Comparison of ENCODE assay signal across 8 mouse cellular contexts in the genomic region with DNA sequence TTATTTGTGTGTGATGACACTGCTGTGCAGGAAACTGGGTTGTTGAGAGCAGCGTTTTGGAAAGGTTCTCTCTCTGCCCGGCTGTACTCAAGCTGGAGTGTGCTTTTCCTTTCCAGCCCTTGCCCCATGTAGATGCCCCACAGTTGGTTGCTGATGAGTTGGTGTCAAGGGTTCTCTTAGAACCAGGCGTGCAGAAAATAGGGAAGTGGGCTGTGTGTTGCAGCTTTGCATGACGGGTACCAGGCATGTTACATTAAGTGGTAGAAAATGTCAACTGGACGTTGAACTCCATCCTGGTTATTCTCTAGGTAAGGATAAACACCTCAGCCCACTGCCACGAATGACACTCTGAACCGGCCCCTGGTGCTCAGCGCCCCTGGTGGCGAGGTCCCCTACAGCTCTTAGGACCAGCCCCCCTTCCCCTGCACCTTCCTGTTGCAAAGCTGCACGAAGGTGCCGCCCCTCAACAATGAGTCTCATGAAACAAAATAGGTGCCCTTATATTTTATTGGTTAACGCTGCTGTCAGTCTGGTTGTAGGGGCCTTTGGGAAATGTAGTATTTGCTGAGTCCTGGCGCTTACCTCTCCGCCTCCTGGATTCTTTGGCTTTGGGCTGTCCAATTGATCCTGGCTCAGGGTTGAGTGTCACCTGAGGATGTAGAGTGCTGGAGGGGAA. TPM values are rescaled to one million over a fixed set of nuclear protein-coding genes. Genes with fewer than 3 reads are reported as not detected.
DNase-seq lines count a peak whose midpoint lies in the region; ATAC-seq and TF ChIP-seq lines count a peak whose summit lies in the region.

No protein-coding gene starts in this region.

- no peak overlapping the region for H3K4me3 ChIP-seq in CH12.LX (replicated peaks in 1 of 3; ENCODE audit: low read depth in 2 of 3, low read length in 2 of 3, poor library complexity in 1 of 3)
- H3K4me3 ChIP-seq in brown adipose tissue, adult 24 weeks (ENCODE audit: insufficient read depth, low read depth, low read length), result peak overlapping the region; percentile 15; the same call in 1 of the 2 replicates
- peak overlapping the region; percentile 26 for H3K4me3 ChIP-seq in hindbrain, embryonic 16.5 days (ENCODE audit: low read length)

- TF ChIP-seq EP300 in CH12.LX (IDR thresholded peaks at IDR 0.05; ENCODE audit: low read length), result no peak

- H3K27me3 ChIP-seq in CH12.LX (replicated peaks), result no peaks in the 10 kb centered on the region
- no peaks in the 10 kb centered on the region for H3K27me3 ChIP-seq in hindbrain, embryonic 16.5 days (replicated peaks; ENCODE audit: control insufficient read depth, insufficient read depth, low read length)

- DNase-seq in CH12.LX (ENCODE audit: extremely low read depth), result peak; percentile 65
- peak; percentile 45 for DNase-seq in fat pad, adult 2 months (ENCODE audit: extremely low read depth, low read depth, low spot score)
- DNase-seq in left cerebral cortex, adult 11 months (ENCODE audit: low spot score), result peak; percentile 79
- DNase-seq in lung, postnatal 36 days, result peak; percentile 92
- DNase-seq in right cerebral cortex, adult 2 months (ENCODE audit: low spot score in 2 of 2), result peak; percentile 69 to 70
- DNase-seq in urinary bladder, adult 18-20 months (ENCODE audit: low spot score in 2 of 2), result no peak

- H3K4me1 ChIP-seq in CH12.LX (ENCODE audit: control insufficient read depth in 1 of 2, insufficient read depth in 2 of 2), result peaks cover 6 to 13% of the 10 kb centered on the region in 2 experiments; a peak in 3 of 4 replicates
- peaks cover 4% of the 10 kb centered on the region; the same call in 1 of the 2 replicates for H3K4me1 ChIP-seq in brown adipose tissue, adult 24 weeks (ENCODE audit: control insufficient read depth, insufficient read depth, insufficient read length, low read length)
- H3K4me1 ChIP-seq in hindbrain, embryonic 16.5 days (ENCODE audit: control insufficient read depth, insufficient read depth, low read depth, low read length), result peaks cover 4% of the 10 kb centered on the region

- no peaks in the 10 kb centered on the region for H3K9me3 ChIP-seq in CH12.LX (replicated peaks; ENCODE audit: low read length)
- H3K9me3 ChIP-seq in hindbrain, embryonic 16.5 days (ENCODE audit: control insufficient read depth, low read length), result no peaks in the 10 kb centered on the region

- no peak for TF ChIP-seq POLR2A in CH12.LX (IDR thresholded peaks at IDR 0.05; ENCODE audit: low read depth, low read length)

- ATAC-seq in hindbrain, embryonic 16.5 days, result peak; percentile 86

- peak; percentile 12 to 57; a peak in 2 of 4 replicates for TF ChIP-seq CTCF in CH12.LX (conservative IDR thresholded peaks at IDR 0.05 in 1 of 2, IDR thresholded peaks at IDR 0.05 in 1 of 2; ENCODE audit: low read depth in 2 of 2, low read length in 2 of 2)

- dilution Hi-C loops in CH12.LX (cut with MboI; ENCODE audit: extremely low pct_ligation_motif_present, extremely low pct_unique_long_range_greater_than_20kb, low sequenced_read_pairs), result no loop called here

- peak; percentile 16 for TF ChIP-seq RAD21 in CH12.LX (IDR thresholded peaks at IDR 0.05; ENCODE audit: low read depth, low read length)

- peak overlapping the region; percentile 61; the same call in 1 of the 2 replicates for H3K4me2 ChIP-seq in CH12.LX (ENCODE audit: insufficient read depth, low read depth, poor library complexity, severe bottlenecking)
- H3K4me2 ChIP-seq in hindbrain, embryonic 16.5 days (ENCODE audit: low read length), result peak overlapping the region; percentile 58

- in situ Hi-C loops in CH12.LX (cut with MboI; ENCODE audit: low pct_ligation_motif_present, low pct_unique_long_range_greater_than_20kb, low sequenced_read_pairs), result loop anchor here (10.0 to 25.0 kb wide), 2 partner anchors 272 to 429 kb away; no protein-coding TSS in a partner anchor

- H3K79me2 ChIP-seq in CH12.LX (replicated peaks; ENCODE audit: control insufficient read depth, extremely low read depth, insufficient read depth, poor library complexity, severe bottlenecking), result no peaks in the 10 kb centered on the region

- no peak overlapping the region for H3K27ac ChIP-seq in CH12.LX (ENCODE audit: insufficient read depth, low read depth)
- no peak overlapping the region for H3K27ac ChIP-seq in brown adipose tissue, adult 24 weeks (replicated peaks; ENCODE audit: low read depth, low read length)
- no peak overlapping the region for H3K27ac ChIP-seq in hindbrain, embryonic 16.5 days (ENCODE audit: low read depth, low read length)

- H3K9ac ChIP-seq in CH12.LX (ENCODE audit: insufficient read depth, low read depth), result no peak overlapping the region
- H3K9ac ChIP-seq in hindbrain, embryonic 16.5 days (ENCODE audit: low read depth, low read length), result peak overlapping the region; percentile 41; the same call in 1 of the 2 replicates

- WGBS in hindbrain, embryonic 16.5 days, result 26% methylated on average over 14 of the region's 14 CpGs

- H3K36me3 ChIP-seq in CH12.LX (replicated peaks in 1 of 2; ENCODE audit: control insufficient read depth in 1 of 2, insufficient read depth in 1 of 2, low read length in 1 of 2), result peaks cover 0 to 8% of the 10 kb centered on the region in 2 experiments
- no peaks in the 10 kb centered on the region for H3K36me3 ChIP-seq in hindbrain, embryonic 16.5 days (ENCODE audit: control insufficient read depth, insufficient read depth, low read length)

TF ChIP-seq in CH12.LX, 34 proteins besides CTCF, POLR2A, EP300 and RAD21 (continues in another document):
- TF ChIP-seq USF2 (conservative IDR thresholded peaks at IDR 0.05; ENCODE audit: low read depth, low read length), result no peak
- 0 out of 2 replicates have a peak, but pooled peaks have one; percentile 37 for TF ChIP-seq UBTF (IDR thresholded peaks at IDR 0.05; ENCODE audit: low read depth, low read length)
- TF ChIP-seq CHD2 (IDR thresholded peaks at IDR 0.05; ENCODE audit: low read length), result peak; percentile 45; the same call in 1 of the 2 replicates
- TF ChIP-seq USF1 (IDR thresholded peaks at IDR 0.05; ENCODE audit: low read depth, low read length), result no peak
- TF ChIP-seq NRF1 (IDR thresholded peaks at IDR 0.05; ENCODE audit: low read depth, low read length), result no peak
- no peak for TF ChIP-seq SIN3A (IDR thresholded peaks at IDR 0.05; ENCODE audit: low read length)
- no peak for TF ChIP-seq JUN (IDR thresholded peaks at IDR 0.05; ENCODE audit: insufficient read depth, low read depth, low read length)
- no peak for TF ChIP-seq ZMIZ1 (IDR thresholded peaks at IDR 0.05; ENCODE audit: low read depth, low read length)
- TF ChIP-seq JUND (conservative IDR thresholded peaks at IDR 0.05; ENCODE audit: low read depth, low read length), result no peak
- TF ChIP-seq TCF12 (IDR thresholded peaks at IDR 0.05; ENCODE audit: low read depth, low read length), result no peak
- TF ChIP-seq MXI1 (IDR thresholded peaks at IDR 0.05; ENCODE audit: low read depth, low read length), result no peak
- peak; percentile 28; the same call in 1 of the 2 replicates for TF ChIP-seq IRF4 (IDR thresholded peaks at IDR 0.05; ENCODE audit: low read depth, low read length)
- TF ChIP-seq ZNF384 (IDR thresholded peaks at IDR 0.05; ENCODE audit: low read depth, low read length), result no peak
- TF ChIP-seq ZC3H11A (IDR thresholded peaks at IDR 0.05; ENCODE audit: low read depth, low read length), result no peak
- peak; percentile 44 for TF ChIP-seq ELF1 (IDR thresholded peaks at IDR 0.05; ENCODE audit: low read depth, low read length)
- TF ChIP-seq CHD1 (IDR thresholded peaks at IDR 0.05; ENCODE audit: low read depth, low read length), result no peak
- TF ChIP-seq HCFC1 (IDR thresholded peaks at IDR 0.05; ENCODE audit: low read depth, low read length), result peak; percentile 85
- TF ChIP-seq POLR2AphosphoS2 (IDR thresholded peaks at IDR 0.05; ENCODE audit: low read depth, low read length), result no peak
- no peak for TF ChIP-seq PAX5 (IDR thresholded peaks at IDR 0.05; ENCODE audit: low read length)
- TF ChIP-seq MAFK (IDR thresholded peaks at IDR 0.05; ENCODE audit: insufficient replicate concordance, low read length), result no peak
- TF ChIP-seq BHLHE40 (IDR thresholded peaks at IDR 0.05; ENCODE audit: low read depth, low read length), result no peak
- no peak for TF ChIP-seq ETS1 (conservative IDR thresholded peaks at IDR 0.05; ENCODE audit: low read depth, low read length)
- 0 out of 2 replicates have a peak, but pooled peaks have one; percentile 21 for TF ChIP-seq MAX (IDR thresholded peaks at IDR 0.05; ENCODE audit: low read length)
- no peak for TF ChIP-seq MAZ (IDR thresholded peaks at IDR 0.05; ENCODE audit: low read depth, low read length)
- no peak for TF ChIP-seq RCOR1 (conservative IDR thresholded peaks at IDR 0.05; ENCODE audit: low read depth, low read length)

RNA-seq across cellular contexts. Expression of a gene that starts 18.1 kb away (rescaled TPM):
- total RNA-seq in CH12.LX (2012; rRNA removed) (42.4 and 48.9 TPM in 2 replicates), CH12.LX (2014; rRNA removed) (55.7 and 64.2 TPM in 2 replicates)
- polyA plus RNA-seq in CH12.LX (2012; ENCODE audit: insufficient read length, low read depth), result 44.6 and 48.1 TPM in 2 replicates
- polyA plus RNA-seq in brown adipose tissue, adult 24 weeks (2012; ENCODE audit: insufficient read depth, insufficient read length, missing spikeins), result 10.4 and 19.3 TPM in 2 replicates
- 33.8 and 35.8 TPM in 2 replicates for polyA plus RNA-seq in hindbrain, embryonic 16.5 days (2015; fragmentation: Nextera tagmentation; extraction: Ambion mirVana)

RNA-seq across cellular contexts. Expression of a gene that starts 21.9 kb away (rescaled TPM):
- 0.47 and 0.67 TPM in 2 replicates for total RNA-seq in CH12.LX (2012; rRNA removed)
- total RNA-seq in CH12.LX (2014; rRNA removed), result 0.66 TPM in 1 of 2 replicates, not detected in the other
- 0.47 and 1.1 TPM in 2 replicates for polyA plus RNA-seq in CH12.LX (2012; ENCODE audit: insufficient read length, low read depth)
- polyA plus RNA-seq in brown adipose tissue, adult 24 weeks (2012; ENCODE audit: insufficient read depth, insufficient read length, missing spikeins), result 7.3 and 9.1 TPM in 2 replicates
- polyA plus RNA-seq in hindbrain, embryonic 16.5 days (2015; fragmentation: Nextera tagmentation; extraction: Ambion mirVana), result 7.6 and 7.7 TPM in 2 replicates

RNA-seq across cellular contexts. Expression of a gene that starts 22.2 kb away (rescaled TPM):
- 2.3 and 3.7 TPM in 2 replicates for total RNA-seq in CH12.LX (2012; rRNA removed)
- 0.82 and 1.3 TPM in 2 replicates for total RNA-seq in CH12.LX (2014; rRNA removed)
- 1.7 TPM in 2 replicates for polyA plus RNA-seq in CH12.LX (2012; ENCODE audit: insufficient read length, low read depth)
- polyA plus RNA-seq in brown adipose tissue, adult 24 weeks (2012; ENCODE audit: insufficient read depth, insufficient read length, missing spikeins), result 1.5 TPM in 1 of 2 replicates, not detected in the other
- polyA plus RNA-seq in hindbrain, embryonic 16.5 days (2015; fragmentation: Nextera tagmentation; extraction: Ambion mirVana), result 3.3 and 3.4 TPM in 2 replicates

RNA-seq across cellular contexts. Expression of a gene that starts 57.2 kb away (rescaled TPM):
- total RNA-seq in CH12.LX (2012; rRNA removed) (77.0 and 87.5 TPM in 2 replicates), CH12.LX (2014; rRNA removed) (43.1 and 49.6 TPM in 2 replicates)
- polyA plus RNA-seq in CH12.LX (2012; ENCODE audit: insufficient read length, low read depth), result 83.1 and 126 TPM in 2 replicates
- 27.3 and 27.9 TPM in 2 replicates for polyA plus RNA-seq in brown adipose tissue, adult 24 weeks (2012; ENCODE audit: insufficient read depth, insufficient read length, missing spikeins)
- 19.2 and 20.7 TPM in 2 replicates for polyA plus RNA-seq in hindbrain, embryonic 16.5 days (2015; fragmentation: Nextera tagmentation; extraction: Ambion mirVana)

Comparison
In these comparisons a context has a peak if more than half of its experiments do, and no peak if none do; other contexts are left out.
1. DNase-seq: peak in CH12.LX (single experiment), fat pad, adult 2 months (single experiment), left cerebral cortex, adult 11 months (single experiment), lung, postnatal 36 days (single experiment) and right cerebral cortex, adult 2 months (2 of 2); none in urinary bladder, adult 18-20 months (0 of 2).
2. H3K4me3 ChIP-seq: peak in brown adipose tissue, adult 24 weeks (single experiment) and hindbrain, embryonic 16.5 days (single experiment); none in CH12.LX (0 of 3).